8 mouse cellular contexts compared by ENCODE assay signal in the genomic region with DNA sequence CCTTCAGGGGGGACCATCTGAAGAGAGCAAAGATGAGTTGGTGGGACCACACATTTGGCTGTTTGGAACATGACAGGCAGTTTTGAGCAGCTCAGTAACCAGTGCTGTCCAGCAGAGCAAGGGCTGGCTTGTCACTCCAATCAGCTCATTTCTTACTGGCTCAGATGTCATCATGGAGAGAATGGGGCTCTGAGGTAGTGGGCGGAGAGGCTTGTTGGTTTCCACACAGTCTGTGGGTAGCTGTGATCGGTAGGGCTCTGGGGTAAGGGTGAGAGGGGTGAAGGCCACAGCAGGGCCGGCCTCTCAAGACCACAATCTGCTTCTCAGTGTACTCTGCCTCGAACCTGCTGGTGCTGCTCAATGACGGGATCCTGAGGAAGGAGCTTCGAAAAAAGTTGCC. TPM values are rescaled to one million over a fixed set of nuclear protein-coding genes. Genes with fewer than 3 reads are reported as not detected.
A peak's percentile ranks its signal among the peaks of the same experiment; 100 is the strongest.
DNase-seq lines count a peak whose midpoint lies in the region; ATAC-seq and TF ChIP-seq lines count a peak whose summit lies in the region.

No protein-coding gene starts in this region.

- peak overlapping the region; percentile 84 for H3K9ac ChIP-seq in lung, embryonic 16.5 days (ENCODE audit: low read length)
- H3K9ac ChIP-seq in intestine, embryonic 16.5 days (ENCODE audit: low read depth, low read length) = peak overlapping the region; percentile 78
- H3K9ac ChIP-seq in neural tube, embryonic 14.5 days (replicated peaks; ENCODE audit: low read depth, low read length) = peak overlapping the region; percentile 74; the same call in 1 of the 2 replicates

- H3K4me2 ChIP-seq in lung, embryonic 16.5 days (ENCODE audit: low read depth, low read length) = peak overlapping the region; percentile 98
- peak overlapping the region; percentile 75 for H3K4me2 ChIP-seq in intestine, embryonic 16.5 days (ENCODE audit: low read depth, low read length)
- peak overlapping the region; percentile 84; the same call in 1 of the 2 replicates for H3K4me2 ChIP-seq in neural tube, embryonic 14.5 days (ENCODE audit: low read depth, low read length)

- H3K36me3 ChIP-seq in lung, embryonic 16.5 days (ENCODE audit: control insufficient read depth, insufficient read depth, low read length) = peaks cover 17% of the 10 kb centered on the region
- peaks cover 17% of the 10 kb centered on the region; the same call in 1 of the 2 replicates for H3K36me3 ChIP-seq in intestine, embryonic 16.5 days (ENCODE audit: control insufficient read depth, insufficient read depth, low read length)
- peaks cover 17% of the 10 kb centered on the region for H3K36me3 ChIP-seq in neural tube, embryonic 14.5 days (ENCODE audit: control insufficient read depth, insufficient read depth, low read length)

- no peak overlapping the region for H3K27ac ChIP-seq in lung, embryonic 16.5 days (ENCODE audit: low read length)
- no peak overlapping the region for H3K27ac ChIP-seq in embryonic fibroblast, embryonic 13.5 days (ENCODE audit: insufficient read depth, low read length)
- no peak overlapping the region for H3K27ac ChIP-seq in intestine, embryonic 16.5 days (ENCODE audit: low read length)
- no peak overlapping the region for H3K27ac ChIP-seq in neural tube, embryonic 14.5 days (ENCODE audit: low read depth, low read length)

- DNase-seq in lung, postnatal 25 days (ENCODE audit: low spot score) = no peak
- DNase-seq in right cerebral cortex, postnatal 4 days = no peak
- no peak for DNase-seq in left cerebral cortex, postnatal 10 days (ENCODE audit: extremely low spot score in 1 of 2, low spot score in 2 of 2)

- WGBS in lung, embryonic 16.5 days = 72% methylated on average over 6 of the region's 6 CpGs
- WGBS in intestine, embryonic 16.5 days = 80% methylated on average over 6 of the region's 6 CpGs
- WGBS in neural tube, embryonic 14.5 days = 81% methylated on average over 6 of the region's 6 CpGs

- H3K4me1 ChIP-seq in lung, embryonic 16.5 days (replicated peaks; ENCODE audit: control insufficient read depth, insufficient read depth, low read length) = peaks cover 20% of the 10 kb centered on the region
- 0 out of 2 replicates have a peak, but pooled peaks cover 2% of the 10 kb centered on the region for H3K4me1 ChIP-seq in embryonic fibroblast, embryonic 13.5 days (ENCODE audit: control insufficient read depth, insufficient read depth, low read length)
- H3K4me1 ChIP-seq in intestine, embryonic 16.5 days (ENCODE audit: control insufficient read depth, insufficient read depth, low read length) = peaks cover 34% of the 10 kb centered on the region
- H3K4me1 ChIP-seq in neural tube, embryonic 14.5 days (ENCODE audit: control insufficient read depth, insufficient read depth, low read length) = peaks cover 11% of the 10 kb centered on the region

- H3K27me3 ChIP-seq in lung, embryonic 16.5 days (ENCODE audit: control insufficient read depth, insufficient read depth, low read depth, low read length) = peaks cover 5% of the 10 kb centered on the region; the same call in 1 of the 2 replicates
- no peaks in the 10 kb centered on the region for H3K27me3 ChIP-seq in intestine, embryonic 16.5 days (replicated peaks; ENCODE audit: control insufficient read depth, insufficient read depth, low read length)
- peaks cover under 1% of the 10 kb centered on the region; the same call in 1 of the 2 replicates for H3K27me3 ChIP-seq in neural tube, embryonic 14.5 days (ENCODE audit: control insufficient read depth, insufficient read depth, low read length)

- peak overlapping the region; percentile 92; the same call in 1 of the 2 replicates for H3K4me3 ChIP-seq in lung, embryonic 16.5 days (ENCODE audit: low read length)
- H3K4me3 ChIP-seq in embryonic fibroblast, embryonic 13.5 days (ENCODE audit: insufficient read depth, low read length) = peak overlapping the region; percentile 84
- peak overlapping the region; percentile 78 for H3K4me3 ChIP-seq in intestine, embryonic 16.5 days (ENCODE audit: low read length)
- 0 out of 2 replicates have a peak overlapping the region, but pooled peaks have one; percentile 61 for H3K4me3 ChIP-seq in neural tube, embryonic 14.5 days (ENCODE audit: low read depth, low read length)

- TF ChIP-seq POLR2A in embryonic fibroblast, embryonic 13.5 days (IDR thresholded peaks at IDR 0.05; ENCODE audit: low read depth, low read length) = no peak

- TF ChIP-seq CTCF in embryonic fibroblast, embryonic 13.5 days (IDR thresholded peaks at IDR 0.05; ENCODE audit: borderline replicate concordance, insufficient read depth, low read length) = no peak

- intact Hi-C loops in left cerebral cortex, postnatal 10 days (cut with DNase I) = no loop called here

- ATAC-seq in lung, embryonic 16.5 days (ENCODE audit: low read depth) = no peak
- ATAC-seq in intestine, embryonic 16.5 days = no peak
- no peak for ATAC-seq in neural tube, embryonic 14.5 days (ENCODE audit: low read depth)
- no peak for ATAC-seq in frontal cortex, adult (ENCODE audit: low TSS enrichment)

- H3K9me3 ChIP-seq in lung, embryonic 16.5 days (ENCODE audit: control insufficient read depth, low read length) = no peaks in the 10 kb centered on the region
- no peaks in the 10 kb centered on the region for H3K9me3 ChIP-seq in intestine, embryonic 16.5 days (ENCODE audit: control insufficient read depth, low read length)
- no peaks in the 10 kb centered on the region for H3K9me3 ChIP-seq in neural tube, embryonic 14.5 days (ENCODE audit: control insufficient read depth, low read length)

RNA-seq across cellular contexts. Expression of a gene that starts 1.6 kb away (rescaled TPM):
- 20.4 and 20.9 TPM in 2 replicates for polyA plus RNA-seq in lung, embryonic 16.5 days (2015; fragmentation: Nextera tagmentation; extraction: Ambion mirVana)
- polyA plus RNA-seq in embryonic fibroblast, embryonic 13.5 days (2011; ENCODE audit: insufficient read length, low read depth, missing spikeins) = not detected in 2 replicates
- polyA plus RNA-seq in intestine, embryonic 16.5 days (2015; fragmentation: Nextera tagmentation; extraction: Ambion mirVana) = 11.8 and 12.3 TPM in 2 replicates
- polyA plus RNA-seq in neural tube, embryonic 14.5 days (2014; fragmentation: Nextera tagmentation; extraction: Ambion mirVana) = 0.97 and 2.2 TPM in 2 replicates
- total RNA-seq in left cerebral cortex, postnatal 10 days (2021) = under 1 TPM in 1 of 2 experiments, not detected in 1; 0.49 TPM

RNA-seq across cellular contexts. Expression of a gene that starts 1.8 kb away (rescaled TPM):
- polyA plus RNA-seq in lung, embryonic 16.5 days (2015; fragmentation: Nextera tagmentation; extraction: Ambion mirVana) = 22.0 and 24.5 TPM in 2 replicates
- 6.1 and 6.7 TPM in 2 replicates for polyA plus RNA-seq in embryonic fibroblast, embryonic 13.5 days (2011; ENCODE audit: insufficient read length, low read depth, missing spikeins)
- polyA plus RNA-seq in intestine, embryonic 16.5 days (2015; fragmentation: Nextera tagmentation; extraction: Ambion mirVana) = 66.2 and 70.8 TPM in 2 replicates
- 32.4 and 37.0 TPM in 2 replicates for polyA plus RNA-seq in neural tube, embryonic 14.5 days (2014; fragmentation: Nextera tagmentation; extraction: Ambion mirVana)
- 10 to 100 TPM; 40.3 to 40.4 TPM for total RNA-seq in left cerebral cortex, postnatal 10 days (2021)

RNA-seq across cellular contexts. Expression of a gene that starts 6.0 kb away (rescaled TPM):
- polyA plus RNA-seq in lung, embryonic 16.5 days (2015; fragmentation: Nextera tagmentation; extraction: Ambion mirVana) = 2.5 and 4.9 TPM in 2 replicates
- 0.83 and 0.98 TPM in 2 replicates for polyA plus RNA-seq in embryonic fibroblast, embryonic 13.5 days (2011; ENCODE audit: insufficient read length, low read depth, missing spikeins)
- 5.0 and 5.6 TPM in 2 replicates for polyA plus RNA-seq in intestine, embryonic 16.5 days (2015; fragmentation: Nextera tagmentation; extraction: Ambion mirVana)
- polyA plus RNA-seq in neural tube, embryonic 14.5 days (2014; fragmentation: Nextera tagmentation; extraction: Ambion mirVana) = 3.9 and 4.2 TPM in 2 replicates
- total RNA-seq in left cerebral cortex, postnatal 10 days (2021) = 1 to 10 TPM; 3.7 TPM

RNA-seq across cellular contexts. Expression of a gene that starts 24.8 kb away (rescaled TPM):
- 8.9 and 11.0 TPM in 2 replicates for polyA plus RNA-seq in lung, embryonic 16.5 days (2015; fragmentation: Nextera tagmentation; extraction: Ambion mirVana)
- polyA plus RNA-seq in embryonic fibroblast, embryonic 13.5 days (2011; ENCODE audit: insufficient read length, low read depth, missing spikeins) = 7.1 and 8.6 TPM in 2 replicates
- polyA plus RNA-seq in intestine, embryonic 16.5 days (2015; fragmentation: Nextera tagmentation; extraction: Ambion mirVana) = 10.6 and 11.2 TPM in 2 replicates
- 51.8 and 64.3 TPM in 2 replicates for polyA plus RNA-seq in neural tube, embryonic 14.5 days (2014; fragmentation: Nextera tagmentation; extraction: Ambion mirVana)
- total RNA-seq in left cerebral cortex, postnatal 10 days (2021) = 100 to 1,000 TPM; 414 to 421 TPM

RNA-seq across cellular contexts. Expression of a gene that starts 57.5 kb away (rescaled TPM):
- polyA plus RNA-seq in lung, embryonic 16.5 days (2015; fragmentation: Nextera tagmentation; extraction: Ambion mirVana) = 28.8 and 29.8 TPM in 2 replicates
- 14.2 and 16.7 TPM in 2 replicates for polyA plus RNA-seq in embryonic fibroblast, embryonic 13.5 days (2011; ENCODE audit: insufficient read length, low read depth, missing spikeins)
- 14.5 and 15.3 TPM in 2 replicates for polyA plus RNA-seq in intestine, embryonic 16.5 days (2015; fragmentation: Nextera tagmentation; extraction: Ambion mirVana)
- polyA plus RNA-seq in neural tube, embryonic 14.5 days (2014; fragmentation: Nextera tagmentation; extraction: Ambion mirVana) = 41.7 and 43.5 TPM in 2 replicates
- total RNA-seq in left cerebral cortex, postnatal 10 days (2021) = 100 to 1,000 TPM; 108 to 109 TPM
